Mouse (Mus musculus) hindbrain, postnatal 0 days (tissue): ENCODE measurements around the gene Cplx2. TPM values are rescaled to one million over a fixed set of nuclear protein-coding genes. Genes with fewer than 3 reads are reported as not detected.
A peak's percentile ranks its signal among the peaks of the same experiment; 100 is the strongest.

ENCODE experiments used
- ATAC-seq: fragments of 200-750 bp; cut with Nextera tagmentation; 2 replicates; pipeline ENCODE4 v1.8.0; 2017; ENCODE audit warnings: mild to moderate bottlenecking, moderate TSS enrichment, moderate library complexity
- DNase-seq: peaks from one replicate; pipeline ENCODE4 v3.0.0-alpha.2; 2015; ENCODE audit warnings: low spot score
- H3K27ac ChIP-seq: fragments of 300-500 bp; sonication (generic); 2 replicates; pipeline ENCODE4 v1.5.1; 2014; ENCODE audit warnings: mild to moderate bottlenecking
- H3K27me3 ChIP-seq: fragments of 300-500 bp; sonication (generic); 2 replicates; pipeline ENCODE4 v1.6.1; 2014; ENCODE audit warnings: low read length, mixed read lengths; ENCODE audit not compliant: insufficient read depth
- H3K36me3 ChIP-seq: fragments of 300-500 bp; sonication (generic); 2 replicates; pipeline ENCODE4 v1.6.1; 2014; ENCODE audit warnings: low read length, mixed read lengths; ENCODE audit not compliant: insufficient read depth
- H3K4me1 ChIP-seq: fragments of 300-500 bp; sonication (generic); 2 replicates; pipeline ENCODE4 v1.6.1; 2014; ENCODE audit warnings: antibody characterized with exemption, low read length, mixed read lengths; ENCODE audit not compliant: insufficient read depth
- H3K4me2 ChIP-seq: fragments of 300-500 bp; sonication (generic); 2 replicates; pipeline ENCODE4 v1.6.1; 2014; ENCODE audit warnings: low read depth, mild to moderate bottlenecking, low read length, moderate library complexity, mixed read lengths
- H3K4me3 ChIP-seq: fragments of 300-500 bp; sonication (generic); 2 replicates; pipeline ENCODE4 v1.5.1; 2014; ENCODE audit warnings: low read length
- H3K9ac ChIP-seq: fragments of 300-500 bp; sonication (generic); replicated peaks from 2 replicates; pipeline ENCODE4 v1.6.1; 2014; ENCODE audit warnings: mild to moderate bottlenecking, low read length, moderate library complexity, mixed read lengths
- H3K9me3 ChIP-seq: fragments of 300-500 bp; sonication (generic); 2 replicates; pipeline ENCODE4 v1.6.1; 2016; ENCODE audit warnings: low read length, mixed read lengths
- CTCF ChIP-seq: IDR thresholded peaks from 2 replicates; pipeline ENCODE4 v1.5.1; 2016; ENCODE audit warnings: antibody characterized with exemption, control low read depth, low read depth
- WGBS: fragments of 180-500 bp; shearing (Covaris S2); extraction: QIAGEN DNeasy Blood & Tissue Kit; methylation state at CpG from one replicate; pipeline ENCODE4 v1.1.7; 2014; 5-methylcytosine and 5-hydroxymethylcytosine counted together
- polyA plus RNA-seq: library from polyadenylated mRNA; unstranded; fragments of >200 nt; fragmentation: Nextera tagmentation; extraction: Ambion mirVana; gene quantifications from 2 replicates; pipeline ENCODE4 v1.2.1, GENCODE M21; 2015
- total RNA-seq: library from RNA; depleted of rRNA; stranded (reverse); fragments of >200 nt; gene quantifications from 2 replicates; pipeline ENCODE4 v1.2.3, GENCODE M21; 2014

Gene Cplx2
- total and polyA plus RNA-seq, 2 experiments from 2014 or later: 47.4 to 120 TPM

- Histone ChIP-seq H3K4me2 (no peak overlapping the region), H3K27ac (no peak overlapping the region), H3K9ac (no peak overlapping the region), H3K9me3 (no peaks in the 10 kb centered on the region), H3K4me3 (no peak overlapping the region), H3K4me1 (no peaks in the 10 kb centered on the region), H3K36me3 (no peaks in the 10 kb centered on the region), H3K27me3 (no peaks in the 10 kb centered on the region)
- peak; percentile 18 for DNase-seq
- ATAC-seq: no peak
- 87% methylated on average over 5 of the region's 5 CpGs for WGBS
- TF ChIP-seq CTCF: peak; percentile 57
These were observed 32.3 kb upstream of the Cplx2 start for GRCm38 (mm10) chr13:54338815-54339214.

GRCm38 (mm10) chr13:54345885-54346647 lies 25.1 kb upstream of the Cplx2 start:
- Histone ChIP-seq H3K9me3 (no peaks in the 10 kb centered on the region), H3K4me2 (no peak overlapping the region), H3K27ac (peak overlapping the region; percentile 45; the same call in 1 of the 2 replicates), H3K4me1 (no peaks in the 10 kb centered on the region), H3K36me3 (no peaks in the 10 kb centered on the region), H3K27me3 (no peaks in the 10 kb centered on the region), H3K9ac (no peak overlapping the region), H3K4me3 (no peak overlapping the region)
- DNase-seq (peak; percentile 71), ATAC-seq (peak; percentile 89)
- 35% methylated on average over 15 of the region's 15 CpGs for WGBS
- TF ChIP-seq CTCF: no peak

DNA sequence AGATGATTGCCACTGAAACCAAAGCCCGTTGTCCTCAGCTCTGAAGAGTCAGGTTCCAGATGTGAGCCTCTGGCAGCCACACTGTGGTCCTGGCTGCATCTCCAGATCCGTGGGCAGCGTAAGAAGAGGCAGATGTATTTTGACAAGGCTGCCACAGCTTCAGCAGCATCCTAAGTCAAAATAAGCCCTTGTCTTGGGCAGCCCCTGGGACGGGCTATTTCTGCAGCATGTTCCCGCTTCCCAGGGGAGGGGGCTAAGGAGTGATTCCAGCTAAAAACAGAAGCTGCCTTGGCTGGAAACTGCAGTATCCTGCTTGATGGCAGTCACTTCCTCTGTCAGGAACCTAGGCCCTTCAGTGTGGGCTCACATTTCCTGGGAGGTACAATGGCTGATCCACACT lies 23.1 kb upstream of the Cplx2 start:
- no peak for TF ChIP-seq CTCF
- no peak overlapping the region for H3K9ac ChIP-seq

GRCm38 (mm10) chr13:54349126-54349759 lies 21.9 kb upstream of the Cplx2 start:
- no peak overlapping the region for H3K9ac ChIP-seq
- no peak overlapping the region for H3K4me2 ChIP-seq
- DNase-seq (no peak), ATAC-seq (no peak; the same call in 1 of the 2 replicates)
- H3K9me3 ChIP-seq: no peaks in the 10 kb centered on the region
- H3K27ac ChIP-seq: no peak overlapping the region
- no peaks in the 10 kb centered on the region for H3K4me1 ChIP-seq
- no peak overlapping the region for H3K4me3 ChIP-seq
- H3K27me3 ChIP-seq: no peaks in the 10 kb centered on the region
- WGBS: 69% methylated on average over 10 of the region's 10 CpGs
- H3K36me3 ChIP-seq: no peaks in the 10 kb centered on the region
- TF ChIP-seq CTCF: no peak

More for the DNA sequence above, 23.1 kb upstream of the Cplx2 start:
- Histone ChIP-seq H3K36me3 (no peaks in the 10 kb centered on the region), H3K4me2 (no peak overlapping the region), H3K4me1 (no peaks in the 10 kb centered on the region), H3K27me3 (no peaks in the 10 kb centered on the region), H3K27ac (no peak overlapping the region), H3K9me3 (no peaks in the 10 kb centered on the region), H3K4me3 (no peak overlapping the region)
- 88% methylated on average over 5 of the region's 5 CpGs for WGBS
- no peak for ATAC-seq
- DNase-seq: no peak

- no peak for TF ChIP-seq CTCF
- Histone ChIP-seq H3K9me3 (no peaks in the 10 kb centered on the region), H3K36me3 (no peaks in the 10 kb centered on the region), H3K4me1 (no peaks in the 10 kb centered on the region), H3K4me2 (no peak overlapping the region), H3K4me3 (no peak overlapping the region), H3K9ac (no peak overlapping the region), H3K27ac (no peak overlapping the region), H3K27me3 (no peaks in the 10 kb centered on the region)
- 44% methylated on average over 4 of the region's 4 CpGs for WGBS
- ATAC-seq (no peak), DNase-seq (no peak)
These were observed 13.7 kb upstream of the Cplx2 start for GRCm38 (mm10) chr13:54357420-54357819.

GRCm38 (mm10) chr13:54359181-54359580 lies 12.0 kb upstream of the Cplx2 start:
- 92% methylated on average over 6 of the region's 6 CpGs for WGBS
- Histone ChIP-seq H3K9me3 (no peaks in the 10 kb centered on the region), H3K4me2 (no peak overlapping the region), H3K27me3 (no peaks in the 10 kb centered on the region), H3K9ac (no peak overlapping the region), H3K36me3 (no peaks in the 10 kb centered on the region), H3K4me1 (no peaks in the 10 kb centered on the region), H3K4me3 (no peak overlapping the region), H3K27ac (no peak overlapping the region)
- DNase-seq (no peak), ATAC-seq (no peak)
- no peak for TF ChIP-seq CTCF

DNA sequence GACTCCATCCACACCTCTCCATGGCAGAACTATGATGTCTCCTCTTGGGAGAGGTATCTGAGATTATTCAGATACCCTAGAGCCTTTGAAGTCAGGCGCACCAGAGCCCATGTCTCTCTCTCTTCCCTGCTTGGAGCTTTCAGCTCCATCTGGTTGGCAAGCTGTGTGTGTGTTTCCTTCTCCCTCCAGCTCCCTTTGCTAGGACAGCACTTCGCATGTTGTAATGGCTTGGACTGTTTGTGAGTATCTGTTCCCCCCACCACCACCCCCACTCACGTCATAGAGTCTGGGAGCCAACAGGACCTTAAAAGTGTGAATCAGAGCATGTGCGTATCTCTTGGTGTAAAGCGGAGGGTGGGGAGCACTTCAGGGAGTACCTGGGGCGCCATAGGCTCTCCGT lies 6.5 kb upstream of the Cplx2 start:
- WGBS: 81% methylated on average over 7 of the region's 7 CpGs
- Histone ChIP-seq H3K4me1 (no peaks in the 10 kb centered on the region), H3K27ac (no peak overlapping the region; the same call in 1 of the 2 replicates), H3K4me2 (no peak overlapping the region), H3K9me3 (no peaks in the 10 kb centered on the region), H3K9ac (no peak overlapping the region), H3K4me3 (no peak overlapping the region), H3K27me3 (no peaks in the 10 kb centered on the region), H3K36me3 (no peaks in the 10 kb centered on the region)
- TF ChIP-seq CTCF: no peak
- ATAC-seq: no peak; the same call in 1 of the 2 replicates
- DNase-seq: no peak
